Mouse (Mus musculus) neural tube, embryonic 13.5 days (tissue): ENCODE measurements at regions not wholly inside any gene's neighbourhood (a gene's known extent, or its start where the extent isn't known, plus 50 kb on each side); places are given as distances from the start of the nearest gene placed in this dataset.

Experiments
- ATAC-seq: fragments of 200-750 bp; cut with Nextera tagmentation; 2 replicates; pipeline ENCODE4 v1.8.0; 2017; ENCODE audit warnings: low read depth, mild to moderate bottlenecking, moderate TSS enrichment, moderate library complexity
- H3K27ac ChIP-seq: fragments of 300-500 bp; sonication (generic); replicated peaks from 2 replicates; pipeline ENCODE4 v1.5.1; 2015; ENCODE audit warnings: moderate library complexity, mild to moderate bottlenecking, inconsistent platforms
- H3K27me3 ChIP-seq: fragments of 300-500 bp; sonication (generic); 2 replicates; pipeline ENCODE4 v1.6.1; 2015; ENCODE audit warnings: mild to moderate bottlenecking, inconsistent platforms
- H3K36me3 ChIP-seq: fragments of 300-500 bp; sonication (generic); 2 replicates; pipeline ENCODE4 v1.6.1; 2015; ENCODE audit warnings: mild to moderate bottlenecking, inconsistent platforms
- H3K4me1 ChIP-seq: fragments of 300-500 bp; sonication (generic); replicated peaks from 2 replicates; pipeline ENCODE4 v1.6.1; 2015; ENCODE audit warnings: inconsistent platforms
- H3K4me2 ChIP-seq: fragments of 300-500 bp; sonication (generic); 2 replicates; pipeline ENCODE4 v1.6.1; 2015; ENCODE audit warnings: inconsistent platforms, mild to moderate bottlenecking, moderate library complexity
- H3K4me3 ChIP-seq: fragments of 300-500 bp; sonication (generic); 2 replicates; pipeline ENCODE4 v1.5.1; 2015; ENCODE audit warnings: mild to moderate bottlenecking, inconsistent platforms
- H3K9ac ChIP-seq: fragments of 300-500 bp; sonication (generic); 2 replicates; pipeline ENCODE4 v1.6.1; 2015; ENCODE audit warnings: moderate library complexity, mild to moderate bottlenecking, inconsistent platforms
- H3K9me3 ChIP-seq: fragments of 300-500 bp; sonication (generic); 2 replicates; pipeline ENCODE4 v1.6.1; 2016; ENCODE audit warnings: inconsistent platforms
- WGBS: fragments of 180-500 bp; shearing (Covaris S2); methylation state at CpG from one replicate; pipeline ENCODE4 v1.1.7; 2015; 5-methylcytosine and 5-hydroxymethylcytosine counted together

DNA sequence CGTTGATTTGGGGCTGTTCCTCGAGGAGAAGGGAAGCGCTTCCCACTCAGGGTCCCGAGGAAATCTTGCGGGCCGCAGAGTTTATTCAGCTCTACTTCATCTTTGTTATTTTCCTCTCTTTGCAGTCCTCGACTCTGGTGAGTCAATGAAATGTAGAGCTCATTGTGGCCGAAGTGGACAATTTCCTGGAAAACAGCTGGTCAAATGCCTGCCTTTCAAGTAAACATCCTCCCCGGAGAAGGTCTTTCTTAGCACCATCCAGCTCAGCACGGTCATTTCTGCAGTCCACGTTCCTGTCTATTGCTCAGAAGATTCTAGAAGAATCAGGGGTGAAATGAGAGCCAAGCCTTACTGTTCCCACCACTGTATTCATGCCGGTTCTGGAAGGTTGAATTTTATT, 133.0 kb downstream of the Bcas1 start:
- H3K36me3 ChIP-seq: no peaks in the 10 kb centered on the region
- H3K9me3 ChIP-seq: no peaks in the 10 kb centered on the region
- no peak overlapping the region for H3K27ac ChIP-seq
- ATAC-seq: no peak
- H3K27me3 ChIP-seq: no peaks in the 10 kb centered on the region
- no peak overlapping the region for H3K4me3 ChIP-seq
- WGBS: 86% methylated on average over 12 of the region's 12 CpGs
- H3K9ac ChIP-seq: no peak overlapping the region
- H3K4me1 ChIP-seq: no peaks in the 10 kb centered on the region
- H3K4me2 ChIP-seq: no peak overlapping the region

DNA sequence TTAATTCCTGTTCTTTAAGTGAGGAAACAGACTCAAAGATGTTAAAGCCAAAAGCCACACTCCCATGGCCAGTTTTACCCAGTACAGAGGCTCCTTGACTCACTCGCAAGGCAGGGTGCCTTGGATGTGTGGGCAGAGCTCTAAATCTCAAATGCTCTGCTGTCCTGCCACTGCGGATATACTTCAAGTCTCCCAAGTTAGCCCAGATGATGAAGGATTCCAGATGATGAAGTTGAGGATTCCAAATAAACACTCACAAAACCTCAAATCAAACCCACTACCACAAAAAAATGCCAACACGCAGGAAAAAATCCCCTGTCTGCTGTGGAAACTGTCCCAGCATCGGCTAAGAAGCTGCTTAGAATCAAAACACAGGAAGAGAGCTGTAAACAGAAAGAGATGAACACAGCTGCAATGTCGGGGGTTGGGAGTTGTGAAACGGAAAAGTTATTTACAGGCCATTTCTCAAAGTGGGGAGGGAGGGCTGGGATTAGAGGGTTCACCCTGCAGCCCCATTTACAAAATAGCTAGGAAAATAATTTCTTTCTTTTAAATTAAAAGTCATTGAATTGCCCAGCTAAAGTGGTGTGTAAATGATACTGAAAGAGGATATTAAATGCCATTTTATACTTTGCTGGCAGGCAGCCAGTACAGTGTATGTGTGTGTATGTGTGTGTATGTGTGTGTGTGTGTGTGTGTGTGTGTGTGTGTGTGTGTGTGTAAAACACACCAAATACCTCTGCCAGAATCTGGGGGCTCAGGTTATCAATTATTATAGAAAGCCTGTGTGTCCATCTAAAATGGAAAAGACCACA, 135.6 kb downstream of the Bcas1 start:
- ATAC-seq: no peak
- Histone ChIP-seq H3K27ac (no peak overlapping the region), H3K4me2 (no peak overlapping the region), H3K9ac (no peak overlapping the region), H3K4me3 (no peak overlapping the region), H3K27me3 (0 out of 2 replicates have a peak, but pooled peaks cover 4% of the 10 kb centered on the region), H3K4me1 (peaks cover 21% of the 10 kb centered on the region), H3K9me3 (no peaks in the 10 kb centered on the region), H3K36me3 (no peaks in the 10 kb centered on the region)
- 36% methylated on average over 6 of the region's 6 CpGs for WGBS

DNA sequence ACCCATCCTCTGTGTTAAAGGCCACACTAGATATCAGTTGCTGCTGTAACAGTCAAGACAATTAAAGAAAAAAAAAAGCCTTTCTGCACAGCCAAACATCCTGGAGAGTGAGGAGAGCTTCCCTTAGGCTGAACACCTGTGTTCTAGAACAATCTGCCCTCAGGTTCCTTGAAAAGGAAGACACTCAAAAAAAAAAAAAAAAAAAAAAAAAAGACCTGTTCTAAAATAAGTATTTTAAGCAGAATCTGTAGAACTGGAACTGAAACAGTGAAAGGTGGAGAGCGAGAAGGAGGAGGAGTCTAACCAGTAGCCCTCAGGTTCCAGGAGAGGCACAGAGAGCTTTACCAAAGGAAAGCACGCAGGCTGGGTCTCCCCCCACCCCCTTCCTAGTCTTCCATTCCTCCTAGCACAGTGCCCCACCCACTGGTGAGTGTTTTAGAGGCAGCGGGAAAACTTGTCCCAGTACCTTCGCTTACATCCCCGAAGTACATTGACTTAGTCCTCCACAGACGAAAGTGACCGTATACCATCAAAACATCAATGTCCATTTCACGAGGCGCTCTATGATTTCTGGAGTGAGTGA, 138.2 kb downstream of the Bcas1 start:
- Histone ChIP-seq H3K9ac (no peak overlapping the region), H3K27me3 (peaks cover 9% of the 10 kb centered on the region; the same call in 1 of the 2 replicates), H3K27ac (no peak overlapping the region), H3K4me2 (no peak overlapping the region), H3K9me3 (no peaks in the 10 kb centered on the region), H3K4me1 (peaks cover 31% of the 10 kb centered on the region), H3K36me3 (no peaks in the 10 kb centered on the region), H3K4me3 (no peak overlapping the region)
- ATAC-seq: no peak
- 88% methylated on average over 9 of the region's 9 CpGs for WGBS

DNA sequence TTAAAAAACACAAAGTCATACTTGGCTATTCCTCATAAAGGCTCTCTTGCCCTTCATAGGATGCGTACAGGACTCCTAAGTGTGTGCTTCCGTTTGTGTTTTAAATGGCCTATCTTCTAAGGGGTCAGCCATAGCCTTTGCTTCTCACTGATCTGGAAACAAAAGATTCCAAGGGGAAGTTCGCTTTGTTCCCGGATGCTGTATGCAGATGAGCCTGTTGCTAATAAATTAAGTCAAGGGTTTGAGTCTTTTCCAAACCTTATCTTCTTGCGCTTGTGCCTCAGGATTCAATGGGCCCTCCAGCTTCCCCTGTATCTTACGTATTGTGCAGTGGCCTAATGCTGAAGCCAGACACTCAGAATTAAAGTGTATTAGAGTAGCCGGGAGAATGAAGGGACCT, 138.9 kb downstream of the Bcas1 start:
- peaks cover 9% of the 10 kb centered on the region; the same call in 1 of the 2 replicates for H3K27me3 ChIP-seq
- H3K4me2 ChIP-seq: no peak overlapping the region
- H3K4me1 ChIP-seq: peaks cover 31% of the 10 kb centered on the region
- no peak for ATAC-seq
- H3K4me3 ChIP-seq: no peak overlapping the region
- no peaks in the 10 kb centered on the region for H3K9me3 ChIP-seq
- H3K36me3 ChIP-seq: no peaks in the 10 kb centered on the region
- WGBS: 46% methylated on average over 7 of the region's 7 CpGs
- H3K9ac ChIP-seq: no peak overlapping the region
- H3K27ac ChIP-seq: peak overlapping the region; percentile 53; the same call in 1 of the 2 replicates

DNA sequence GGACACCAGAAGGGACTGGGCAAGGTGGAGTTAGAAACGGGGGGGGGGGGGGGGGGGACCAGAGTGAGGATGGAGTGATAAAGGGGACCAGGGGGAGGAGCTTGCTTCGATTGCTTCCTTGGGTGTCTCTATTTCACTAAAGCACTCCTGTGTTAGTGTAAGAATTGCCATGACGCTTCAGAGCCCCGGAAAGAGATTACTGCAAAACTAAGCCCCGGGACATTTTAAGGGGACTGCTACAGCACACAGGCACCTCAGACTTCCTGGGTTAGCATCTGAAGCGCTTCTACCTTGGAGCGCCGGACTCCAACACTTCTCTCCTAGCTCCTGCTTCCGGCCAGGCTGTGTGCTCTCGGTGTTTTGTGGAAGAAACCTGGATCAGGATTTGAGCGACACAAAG, 139.4 kb downstream of the Bcas1 start:
- H3K9me3 ChIP-seq: no peaks in the 10 kb centered on the region
- peak overlapping the region; percentile 69 for H3K4me2 ChIP-seq
- no peak for ATAC-seq
- peaks cover 9% of the 10 kb centered on the region; the same call in 1 of the 2 replicates for H3K27me3 ChIP-seq
- peak overlapping the region; percentile 53 for H3K27ac ChIP-seq
- 0 out of 2 replicates have a peak overlapping the region, but pooled peaks have one; percentile 2 for H3K4me3 ChIP-seq
- H3K9ac ChIP-seq: peak overlapping the region; percentile 54; the same call in 1 of the 2 replicates
- WGBS: 16% methylated on average over 11 of the region's 11 CpGs
- H3K36me3 ChIP-seq: no peaks in the 10 kb centered on the region
- peaks cover 31% of the 10 kb centered on the region for H3K4me1 ChIP-seq

DNA sequence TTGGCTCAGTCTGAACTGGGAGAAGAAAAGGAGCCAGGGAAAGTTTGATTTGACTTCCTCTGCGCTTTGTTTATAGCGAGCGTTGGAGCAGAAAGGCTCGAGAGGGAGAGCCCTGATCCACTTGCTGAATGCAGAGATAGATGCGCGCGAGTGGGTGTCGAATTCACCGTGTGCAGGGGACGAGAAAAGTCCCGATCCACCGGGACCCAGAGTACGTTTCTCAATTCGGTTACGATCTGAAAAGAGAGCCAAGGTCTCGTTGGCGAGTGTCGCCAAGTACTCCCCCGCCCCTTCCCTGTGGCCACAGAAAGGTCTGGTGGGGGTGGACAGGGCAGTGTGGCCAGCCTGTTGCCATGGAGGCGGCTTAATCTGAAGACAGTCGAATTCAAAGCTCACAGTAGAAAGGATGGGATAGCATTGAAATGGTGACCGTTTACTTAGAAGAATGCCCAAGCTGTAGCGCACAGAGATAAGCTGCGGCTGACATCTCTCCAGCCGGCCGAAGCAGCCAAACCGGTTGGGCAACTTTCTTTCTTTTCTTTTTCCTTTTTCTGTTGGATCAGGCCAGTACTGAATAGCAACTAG, 139.5 kb upstream of the Zfp217 start:
- Histone ChIP-seq H3K9ac (peak overlapping the region; percentile 57), H3K4me3 (peak overlapping the region; percentile 34), H3K27ac (peak overlapping the region; percentile 79), H3K9me3 (no peaks in the 10 kb centered on the region), H3K4me1 (peaks cover 31% of the 10 kb centered on the region), H3K4me2 (peak overlapping the region; percentile 69), H3K36me3 (no peaks in the 10 kb centered on the region), H3K27me3 (peaks cover 9% of the 10 kb centered on the region; the same call in 1 of the 2 replicates)
- WGBS: under 1% methylated on average over 27 of the region's 27 CpGs
- peak; percentile 57 for ATAC-seq

DNA sequence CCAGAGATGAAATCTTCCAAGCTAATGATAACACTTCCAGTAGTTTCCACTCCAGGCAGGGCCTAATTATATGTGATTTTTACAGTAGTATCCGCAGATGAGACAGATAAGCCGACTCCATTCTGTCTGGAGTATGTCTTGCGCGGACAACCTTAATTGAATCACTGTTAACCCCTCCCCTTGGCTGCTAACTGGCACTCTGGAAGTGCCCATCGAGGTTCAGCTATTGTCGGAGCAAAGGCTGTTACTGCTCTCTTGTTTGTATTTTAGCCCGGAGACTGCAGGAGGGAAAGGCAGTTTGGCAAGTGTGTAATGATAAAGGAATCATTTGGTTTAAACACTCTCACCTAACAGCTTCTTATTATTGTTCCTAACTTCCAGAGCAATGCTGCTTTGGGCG, 138.9 kb upstream of the Zfp217 start:
- Histone ChIP-seq H3K27me3 (peaks cover 9% of the 10 kb centered on the region; the same call in 1 of the 2 replicates), H3K27ac (peak overlapping the region; percentile 79), H3K4me1 (peaks cover 31% of the 10 kb centered on the region), H3K4me3 (no peak overlapping the region), H3K36me3 (no peaks in the 10 kb centered on the region), H3K4me2 (peak overlapping the region; percentile 69), H3K9me3 (no peaks in the 10 kb centered on the region), H3K9ac (no peak overlapping the region)
- 0 out of 2 replicates have a peak, but pooled peaks have one; percentile 20 for ATAC-seq
- 6% methylated on average over 8 of the region's 8 CpGs for WGBS

DNA sequence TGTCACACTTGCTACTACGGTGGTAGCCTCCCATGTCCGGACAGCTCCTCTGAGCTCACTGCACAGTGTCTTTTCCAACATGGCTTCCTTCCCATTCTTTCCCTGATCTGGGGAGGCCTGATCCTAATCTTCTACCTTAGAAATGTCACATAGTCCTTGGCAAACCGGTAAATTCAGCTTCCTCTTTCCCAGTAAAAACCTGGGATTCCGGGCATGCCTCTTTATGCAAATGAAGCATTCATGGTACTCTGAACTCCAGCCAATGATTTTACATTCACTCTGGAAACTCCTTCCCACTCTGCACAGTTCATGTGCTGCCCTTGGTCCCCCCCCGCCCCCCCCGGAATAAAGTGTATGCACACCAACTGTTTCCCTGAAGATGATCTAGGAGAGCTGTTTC, 134.6 kb upstream of the Zfp217 start:
- H3K4me2 ChIP-seq: no peak overlapping the region
- ATAC-seq: no peak
- no peaks in the 10 kb centered on the region for H3K9me3 ChIP-seq
- peaks cover 14% of the 10 kb centered on the region for H3K4me1 ChIP-seq
- 62% methylated on average over 6 of the region's 6 CpGs for WGBS
- H3K36me3 ChIP-seq: no peaks in the 10 kb centered on the region
- no peak overlapping the region for H3K27ac ChIP-seq
- peaks cover 8% of the 10 kb centered on the region; the same call in 1 of the 2 replicates for H3K27me3 ChIP-seq
- H3K9ac ChIP-seq: no peak overlapping the region
- no peak overlapping the region for H3K4me3 ChIP-seq

DNA sequence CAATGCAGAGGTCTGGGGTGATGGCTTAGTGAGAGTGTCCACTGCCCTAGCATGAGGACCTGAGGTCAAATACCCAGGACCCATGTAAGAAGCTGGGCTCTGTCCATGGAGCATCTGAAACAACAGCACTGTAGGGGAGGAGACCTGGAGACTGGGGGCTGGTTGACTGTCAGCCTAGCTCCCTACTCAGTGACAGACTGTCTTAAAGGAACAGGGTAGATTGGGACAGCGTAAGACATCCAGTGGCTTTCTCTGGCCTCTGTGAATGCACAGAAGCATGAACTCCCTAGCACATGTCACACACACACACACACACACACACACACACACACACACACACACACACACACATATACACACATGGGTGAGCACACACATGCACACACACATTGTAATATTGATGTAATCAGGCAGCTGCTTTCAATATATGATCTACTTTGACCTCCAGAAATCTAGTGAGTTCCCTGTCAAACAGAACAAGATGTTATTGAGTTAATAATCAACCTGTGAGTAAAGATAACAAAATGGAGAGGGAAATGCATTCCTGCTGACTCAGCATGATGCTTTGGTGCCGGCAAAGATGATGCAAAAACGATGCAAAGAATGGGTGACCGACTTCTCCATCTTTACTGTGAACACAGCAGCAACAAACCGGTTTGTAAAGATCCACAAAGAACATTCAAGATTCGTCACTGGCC, 133.6 kb upstream of the Zfp217 start:
- 84% methylated on average over 6 of the region's 6 CpGs for WGBS
- no peaks in the 10 kb centered on the region for H3K36me3 ChIP-seq
- ATAC-seq: no peak
- peaks cover 5% of the 10 kb centered on the region; the same call in 1 of the 2 replicates for H3K27me3 ChIP-seq
- H3K9me3 ChIP-seq: no peaks in the 10 kb centered on the region
- no peak overlapping the region for H3K27ac ChIP-seq
- peaks cover 4% of the 10 kb centered on the region for H3K4me1 ChIP-seq
- no peak overlapping the region for H3K4me2 ChIP-seq
- no peak overlapping the region for H3K4me3 ChIP-seq
- H3K9ac ChIP-seq: no peak overlapping the region

DNA sequence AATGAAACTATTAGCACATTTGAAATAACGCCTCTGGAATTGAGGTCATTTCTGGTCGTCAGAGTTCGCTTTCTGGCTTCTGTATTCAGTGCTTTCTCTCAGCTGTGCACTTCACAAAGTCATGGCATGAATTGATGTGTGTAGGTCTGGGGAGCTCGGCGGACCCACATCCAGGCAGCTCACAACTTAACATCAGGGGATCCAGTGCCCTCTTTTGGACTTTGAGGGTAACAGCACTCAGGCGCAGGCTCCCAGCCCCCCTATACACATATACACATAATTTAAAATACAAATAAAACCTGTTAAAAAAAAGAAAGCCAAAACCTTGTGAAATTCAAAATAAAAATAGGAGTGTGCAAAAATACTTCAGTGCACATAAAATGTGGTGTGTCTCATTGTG, 132.8 kb upstream of the Zfp217 start:
- no peaks in the 10 kb centered on the region for H3K9me3 ChIP-seq
- H3K4me3 ChIP-seq: no peak overlapping the region
- no peak for ATAC-seq
- no peak overlapping the region for H3K4me2 ChIP-seq
- no peak overlapping the region for H3K27ac ChIP-seq
- no peaks in the 10 kb centered on the region for H3K27me3 ChIP-seq
- no peaks in the 10 kb centered on the region for H3K36me3 ChIP-seq
- no peak overlapping the region for H3K9ac ChIP-seq
- H3K4me1 ChIP-seq: no peaks in the 10 kb centered on the region
- 64% methylated on average over 6 of the region's 6 CpGs for WGBS

DNA sequence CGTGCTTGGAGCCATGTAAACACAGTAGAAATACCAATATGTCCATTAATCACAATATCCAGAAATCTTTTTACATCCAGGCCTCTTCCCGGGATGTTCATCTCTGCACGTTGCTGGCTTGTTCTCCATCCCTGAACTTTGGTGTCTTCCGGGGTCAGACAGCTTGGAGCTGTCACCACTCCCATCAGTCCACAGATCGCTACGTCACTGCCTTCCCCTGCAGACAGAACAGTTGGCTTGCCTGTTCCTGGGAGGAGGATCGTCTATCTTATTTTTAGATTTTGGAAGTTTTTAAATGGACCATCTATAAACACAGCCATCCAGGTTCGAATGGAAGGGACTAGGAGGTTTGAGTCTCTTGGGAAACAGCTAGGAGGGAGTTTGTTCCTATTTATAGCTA, 130.0 kb upstream of the Zfp217 start:
- no peak overlapping the region for H3K4me2 ChIP-seq
- no peaks in the 10 kb centered on the region for H3K4me1 ChIP-seq
- no peak overlapping the region for H3K4me3 ChIP-seq
- no peak for ATAC-seq
- H3K9me3 ChIP-seq: no peaks in the 10 kb centered on the region
- 76% methylated on average over 8 of the region's 8 CpGs for WGBS
- no peaks in the 10 kb centered on the region for H3K27me3 ChIP-seq
- H3K36me3 ChIP-seq: no peaks in the 10 kb centered on the region
- no peak overlapping the region for H3K27ac ChIP-seq
- no peak overlapping the region for H3K9ac ChIP-seq
